Mouse (Mus musculus) MN1 (cell line): Measurements from ENCODE around the gene Pola1.
"Not testable (repeated sequence)": the region's sequence is repeated elsewhere in the genome, so short reads cannot be mapped to it uniquely, and the experiment has no call there.

Source experiments
- DNase-seq: peaks from one replicate; pipeline ENCODE4 v3.0.0-alpha.2; 2016; ENCODE audit warnings: low spot score

Pola1 gene

GRCm38 (mm10) chrX:93429738-93430260 is 202.2 kb downstream of the Pola1 start:
- DNase-seq, result no peak

DNA sequence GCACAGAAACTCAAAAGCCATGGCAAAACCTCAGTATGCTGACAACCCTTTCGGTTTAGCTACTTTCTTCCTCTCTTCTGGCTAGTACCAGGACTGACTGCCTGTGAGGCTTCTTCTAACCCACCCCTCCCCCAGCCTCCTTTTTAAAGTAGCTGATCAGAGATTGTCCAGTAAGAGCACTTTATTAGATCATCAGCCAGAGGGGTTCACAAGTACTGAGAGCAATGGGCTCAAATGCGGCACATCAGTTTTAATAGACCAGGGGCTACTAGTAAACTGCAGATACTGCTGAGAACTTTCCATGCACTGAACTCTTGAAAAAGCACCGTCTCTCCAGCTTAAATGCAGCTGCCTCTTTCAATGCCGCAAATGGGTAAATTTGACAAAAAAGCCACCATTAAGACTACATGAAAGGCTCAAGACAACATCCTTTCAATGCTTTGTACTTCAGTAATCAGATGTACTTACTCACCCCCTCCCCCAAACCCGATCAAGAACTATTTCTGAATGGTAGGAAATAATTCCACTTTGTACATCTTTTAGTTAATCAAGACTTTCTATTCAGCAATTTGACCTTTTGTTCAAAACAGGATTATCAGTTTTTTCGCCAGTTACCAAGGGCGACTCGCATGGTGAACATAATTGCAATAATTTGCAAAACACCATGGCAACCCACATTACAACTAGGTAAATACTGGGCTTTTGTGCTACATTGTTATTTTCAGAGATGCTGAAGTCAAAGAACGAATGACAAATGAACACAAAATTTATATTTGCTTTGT is 202.8 kb downstream of the Pola1 start:
- DNase-seq, result no peak

- DNase-seq, result not testable (repeated sequence)
These were observed 231.1 kb downstream of the Pola1 start for GRCm38 (mm10) chrX:93400871-93401270.

GRCm38 (mm10) chrX:93397089-93397488 is 234.9 kb downstream of the Pola1 start:
- DNase-seq, result no peak

DNA sequence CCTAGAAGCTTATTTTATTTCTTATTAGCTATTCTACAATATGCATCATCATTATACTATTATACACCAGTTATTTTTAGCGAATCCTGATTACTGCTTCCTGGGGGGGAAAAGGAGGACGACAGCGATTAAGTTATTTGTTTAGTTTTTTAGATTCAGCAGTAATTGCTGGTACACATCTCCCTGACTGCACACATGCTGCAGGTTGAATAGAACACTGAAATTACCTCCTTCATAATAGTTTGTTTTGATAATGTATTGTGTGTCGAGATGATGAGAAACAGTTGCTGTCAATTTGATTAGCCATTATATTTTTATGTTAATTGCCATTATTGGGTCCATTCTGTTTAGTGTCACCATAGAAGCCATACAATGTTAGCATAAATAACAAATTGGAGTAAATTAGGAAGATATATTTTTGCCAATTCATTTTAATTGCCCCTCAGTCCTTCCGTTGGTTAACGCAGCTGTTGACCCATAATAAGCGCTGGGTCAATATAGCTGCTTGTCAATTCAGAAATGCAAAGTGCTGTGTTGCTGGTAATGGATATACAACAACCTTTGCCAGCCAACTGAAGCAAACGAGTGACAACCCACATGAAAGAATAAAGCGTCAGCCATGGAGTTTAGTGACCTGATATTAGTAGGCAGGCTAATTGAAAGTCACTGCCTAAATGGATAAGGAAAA is 254.5 kb downstream of the Pola1 start:
- no peak for DNase-seq

DNA sequence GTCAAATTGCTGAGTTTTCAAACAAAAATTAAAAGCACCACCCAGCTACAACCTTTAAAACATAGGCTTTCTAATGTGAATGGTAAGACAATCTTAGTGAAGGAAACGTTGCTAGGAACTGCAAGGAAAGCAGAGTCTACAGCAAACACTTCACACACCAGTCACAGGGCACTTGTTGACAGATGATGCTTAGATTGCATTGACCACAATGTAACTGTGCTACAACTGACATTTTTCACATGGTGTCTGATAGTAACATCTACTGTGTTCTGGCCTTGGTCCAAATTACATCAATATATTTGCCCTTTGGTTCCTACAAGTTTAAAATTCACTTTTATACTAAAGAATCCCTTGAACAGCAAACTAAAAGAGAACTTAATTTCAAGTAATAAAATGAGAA is 258.5 kb downstream of the Pola1 start:
- no peak for DNase-seq

GRCm38 (mm10) chrX:93369708-93370107 is 262.2 kb downstream of the Pola1 start:
- no peak for DNase-seq

GRCm38 (mm10) chrX:93368211-93368610 is 263.7 kb downstream of the Pola1 start:
- DNase-seq, result no peak

- DNase-seq, result no peak
These were observed 310.6 kb downstream of the Pola1 start for GRCm38 (mm10) chrX:93321336-93321735.

- DNase-seq, result no peak
These were observed 312.0 kb downstream of the Pola1 start for GRCm38 (mm10) chrX:93319979-93320378.

DNA sequence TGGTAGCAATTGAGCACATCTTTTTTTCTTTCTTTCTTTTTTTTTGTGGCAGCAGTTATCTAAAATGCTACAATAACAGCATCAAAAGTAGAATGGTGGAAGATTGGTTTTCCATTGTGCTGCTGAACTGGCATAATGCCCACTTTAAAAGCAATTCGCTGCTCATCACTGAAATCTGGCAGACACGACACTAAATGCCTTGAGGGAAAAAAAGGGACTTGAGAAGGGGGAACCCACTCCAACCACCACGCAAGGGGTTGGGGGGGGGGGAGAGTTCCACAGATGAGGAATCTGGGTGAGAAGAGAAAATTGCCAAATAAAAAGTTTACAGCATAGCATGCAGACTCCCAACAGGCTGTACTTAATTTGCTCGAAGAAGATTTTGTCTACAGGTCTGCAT is 314.4 kb downstream of the Pola1 start:
- no peak for DNase-seq

DNA sequence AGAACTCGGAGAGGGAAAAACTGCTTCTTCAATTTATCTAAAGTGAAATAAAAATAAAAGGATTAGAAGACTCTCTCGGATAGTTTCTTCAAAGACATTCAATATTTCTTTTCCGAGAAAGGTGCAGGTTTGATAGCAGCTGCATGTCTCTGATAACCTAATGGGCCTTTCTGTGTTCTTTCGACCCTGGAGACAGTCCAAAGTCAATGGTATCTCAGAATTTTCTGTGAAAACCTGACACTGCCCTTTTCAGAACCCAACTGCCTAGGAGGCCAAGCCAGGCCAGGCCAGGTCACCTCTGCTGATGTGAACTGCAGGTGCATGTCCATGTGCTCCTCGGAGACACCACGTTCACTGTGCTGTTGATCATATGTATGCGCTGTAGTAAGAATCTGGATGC is 326.2 kb downstream of the Pola1 start:
- no peak for DNase-seq

GRCm38 (mm10) chrX:93301798-93302197 is 330.2 kb downstream of the Pola1 start:
- no peak for DNase-seq

DNA sequence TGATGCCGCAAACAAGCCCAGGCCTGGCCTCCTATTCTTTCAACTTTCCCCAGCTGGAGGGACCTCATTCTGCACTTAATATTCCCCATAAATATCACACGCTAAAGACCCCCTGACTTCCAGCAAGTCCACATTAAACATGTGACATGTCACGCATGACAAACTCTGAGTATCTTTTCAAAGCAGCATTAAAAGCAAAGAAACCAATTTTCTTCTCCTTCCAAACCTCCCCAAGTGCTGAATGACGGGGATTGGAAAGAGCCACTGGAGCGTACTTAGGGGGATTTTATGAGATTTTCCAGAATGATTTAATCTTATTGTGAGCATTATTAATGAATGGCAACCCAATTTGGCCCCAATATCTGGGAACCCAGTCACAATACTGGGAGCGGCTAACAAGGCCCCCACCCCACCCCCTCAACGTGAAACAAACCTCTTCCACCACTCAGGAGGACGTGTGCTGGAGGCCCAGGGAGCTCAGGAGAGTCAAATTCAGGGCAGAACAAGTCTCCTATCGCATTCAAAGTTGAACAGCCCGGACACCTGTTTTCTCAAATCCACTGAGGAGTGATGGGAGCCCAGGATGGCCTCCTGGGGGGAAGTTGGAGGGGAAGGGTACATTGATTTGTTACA is 331.7 kb downstream of the Pola1 start:
- no peak for DNase-seq

DNA sequence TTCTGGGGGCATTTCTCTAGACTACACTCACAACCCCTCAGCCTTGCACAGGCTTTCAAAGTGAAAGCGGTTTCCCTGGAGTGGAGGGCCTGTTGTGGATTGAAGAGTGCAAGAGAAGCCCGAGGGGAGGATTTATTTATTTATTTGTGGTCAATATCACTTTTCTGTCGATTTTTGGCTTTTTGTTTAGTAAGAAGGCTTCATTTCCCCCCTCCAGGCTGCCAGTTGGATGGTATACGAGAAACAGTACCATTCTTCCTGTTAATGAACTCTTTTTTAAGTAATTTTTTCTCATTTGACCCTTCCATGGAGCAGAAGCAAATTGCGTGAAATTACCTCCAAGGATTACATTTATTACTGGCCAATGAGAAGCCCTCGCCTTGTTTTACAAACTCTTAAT is 332.2 kb downstream of the Pola1 start:
- no peak for DNase-seq

- DNase-seq, result no peak
These were observed 332.8 kb downstream of the Pola1 start for GRCm38 (mm10) chrX:93299046-93299626.

GRCm38 (mm10) chrX:93297001-93297441 is 334.9 kb downstream of the Pola1 start:
- DNase-seq, result no peak

DNA sequence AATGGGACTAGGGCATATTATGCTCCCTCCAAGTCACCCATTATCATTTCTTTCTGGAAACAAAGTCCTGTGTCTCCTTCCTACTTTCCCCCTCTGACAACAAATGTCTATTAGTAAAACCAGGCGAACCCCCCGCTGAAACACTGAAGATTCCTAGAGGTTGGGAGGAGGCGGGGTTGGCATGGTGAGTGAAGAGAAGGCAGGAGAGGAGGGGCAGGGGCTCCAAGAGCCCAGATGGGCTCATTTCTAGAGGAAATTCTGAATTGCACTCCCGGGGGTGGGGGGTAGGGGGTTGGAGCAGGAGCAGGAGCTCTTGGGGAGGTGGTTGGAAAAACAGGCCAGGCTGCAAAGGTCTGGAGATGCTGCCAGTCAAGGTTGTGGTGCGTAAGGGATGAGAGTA is 336.1 kb downstream of the Pola1 start:
- DNase-seq, result no peak

GRCm38 (mm10) chrX:93294736-93295490 is 337.0 kb downstream of the Pola1 start:
- DNase-seq, result no peak

DNA sequence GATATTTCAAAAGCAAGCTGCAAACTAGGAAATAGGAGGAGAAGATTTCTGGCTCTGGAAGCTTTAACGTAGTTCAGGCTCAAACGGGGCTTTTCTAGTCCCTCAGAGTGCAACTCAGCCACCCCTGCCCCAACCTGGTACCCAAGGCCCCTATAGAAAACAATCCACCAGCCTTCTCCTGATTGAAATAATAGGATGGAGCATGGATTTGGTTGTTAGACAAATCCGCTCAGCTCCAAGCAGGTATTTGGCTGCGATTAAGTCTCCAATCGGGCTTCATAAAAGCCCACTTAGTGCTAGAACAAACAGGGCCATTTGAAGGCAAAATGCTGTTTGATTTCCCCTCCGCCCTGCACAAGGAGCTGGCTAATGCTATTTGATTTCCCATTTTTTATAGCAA is 339.9 kb downstream of the Pola1 start:
- no peak for DNase-seq

GRCm38 (mm10) chrX:93289851-93290380 is 342.0 kb downstream of the Pola1 start:
- DNase-seq, result no peak
